Mouse (Mus musculus) E14TG2a.4 (cell line): ENCODE measurements around the gene Trmt2b.

Experiments used
- CTCF ChIP-seq: conservative IDR thresholded peaks from 2 replicates; pipeline ENCODE4 v1.5.1; 2014; ENCODE audit warnings: low read length
- NANOG ChIP-seq: IDR thresholded peaks from 2 replicates; pipeline ENCODE4 v1.6.1; 2014; ENCODE audit warnings: borderline replicate concordance, low read length, mixed read lengths

GRCm38 (mm10) chrX:134319153-134319932 is 42.6 kb upstream of the Trmt2b start:
- TF ChIP-seq CTCF: peak; percentile 31; the same call in 1 of the 2 replicates
- TF ChIP-seq NANOG: no peak
